Mouse (Mus musculus) limb, embryonic 14.5 days (tissue): Measurements from ENCODE around the gene 9930111J21Rik1. TPM values are rescaled to one million over a fixed set of nuclear protein-coding genes. Genes with fewer than 3 reads are reported as not detected.

Experiments used
- ATAC-seq: fragments of 200-750 bp; cut with Nextera tagmentation; 2 replicates; pipeline ENCODE4 v1.8.0; 2017; ENCODE audit warnings: low read depth, moderate number of reproducible peaks, moderate TSS enrichment; ENCODE audit not compliant: low FRiP score
- DNase-seq: peaks from one replicate; pipeline ENCODE4 v3.0.0-alpha.2; 2015; ENCODE audit warnings: low spot score
- H3K27ac ChIP-seq: fragments of 300-500 bp; sonication (generic); replicated peaks from 2 replicates; pipeline ENCODE4 v1.5.1; 2014; ENCODE audit warnings: low read depth, mild to moderate bottlenecking, low read length, moderate library complexity, mixed read lengths
- H3K27me3 ChIP-seq: fragments of 300-500 bp; sonication (generic); 2 replicates; pipeline ENCODE4 v1.6.1; 2014; ENCODE audit warnings: low read length, mixed read lengths; ENCODE audit not compliant: control insufficient read depth, insufficient read depth
- H3K36me3 ChIP-seq: fragments of 300-500 bp; sonication (generic); 2 replicates; pipeline ENCODE4 v1.6.1; 2014; ENCODE audit warnings: mild to moderate bottlenecking, low read length, moderate library complexity, mixed read lengths; ENCODE audit not compliant: control insufficient read depth, insufficient read depth
- H3K4me1 ChIP-seq: fragments of 300-500 bp; sonication (generic); 2 replicates; pipeline ENCODE4 v1.6.1; 2014; ENCODE audit warnings: antibody characterized with exemption, low read length, mixed read lengths; ENCODE audit not compliant: control insufficient read depth, insufficient read depth
- H3K4me2 ChIP-seq: fragments of 300-500 bp; sonication (generic); replicated peaks from 2 replicates; pipeline ENCODE4 v1.6.1; 2014; ENCODE audit warnings: low read depth, mild to moderate bottlenecking, low read length, moderate library complexity; ENCODE audit not compliant: severe bottlenecking
- H3K4me3 ChIP-seq: fragments of 300-500 bp; sonication (generic); replicated peaks from 2 replicates; pipeline ENCODE4 v1.5.1; 2014; ENCODE audit warnings: low read length
- H3K9ac ChIP-seq: fragments of 300-500 bp; sonication (generic); 2 replicates; pipeline ENCODE4 v1.6.1; 2014; ENCODE audit warnings: mild to moderate bottlenecking, low read depth, low read length, moderate library complexity; ENCODE audit not compliant: severe bottlenecking
- H3K9me3 ChIP-seq: fragments of 300-500 bp; sonication (generic); 2 replicates; pipeline ENCODE4 v1.6.1; 2016; ENCODE audit warnings: low read length; ENCODE audit not compliant: control insufficient read depth
- POLR2A ChIP-seq: fragments of 200-500 bp; IDR thresholded peaks from 2 replicates; pipeline ENCODE4 v1.8.0; 2012; ENCODE audit warnings: inconsistent platforms, mild to moderate bottlenecking, moderate library complexity, borderline replicate concordance; ENCODE audit not compliant: insufficient read depth, insufficient read length; ENCODE audit errors: extremely low read depth
- WGBS: fragments of 180-500 bp; shearing (Covaris S2); extraction: QIAGEN DNeasy Blood & Tissue Kit; methylation state at CpG from one replicate; pipeline ENCODE4 v1.1.7; 2014; 5-methylcytosine and 5-hydroxymethylcytosine counted together
- polyA plus RNA-seq, 2 experiments: library from polyadenylated mRNA; depleted of rRNA in 1 of 2; stranded (reverse) in 1 of 2; unstranded in 1 of 2; fragments of >200 nt; fragmentation: Nextera tagmentation in 1 of 2; extraction: Ambion mirVana in 1 of 2; gene quantifications; 2 replicates each; pipeline versions ENCODE4 v1.2.1 to v1.2.3; 2012 to 2014

The 9930111J21Rik1 gene
- polyA plus RNA-seq, 2 experiments = 0.11 to 0.36 TPM

GRCm38 (mm10) chr11:48898812-48899431, 80.3 kb downstream of the 9930111J21Rik1 start:
- no peaks in the 10 kb centered on the region for H3K36me3 ChIP-seq
- 62% methylated on average over 2 of the region's 2 CpGs for WGBS
- H3K9me3 ChIP-seq = no peaks in the 10 kb centered on the region

More at GRCm38 (mm10) chr11:48898812-48899431, 80.3 kb downstream of the 9930111J21Rik1 start:
- ATAC-seq (no peak), DNase-seq (no peak)
- H3K4me1 ChIP-seq = no peaks in the 10 kb centered on the region
- H3K27me3 ChIP-seq = no peaks in the 10 kb centered on the region
- no peak overlapping the region for H3K4me3 ChIP-seq
- no peak overlapping the region for H3K27ac ChIP-seq
- TF ChIP-seq POLR2A = no peak
- H3K4me2 ChIP-seq = no peak overlapping the region
- H3K9ac ChIP-seq = no peak overlapping the region

Other genes starting within 250 kb of the 9930111J21Rik1 start
- 2,038 and 2,666 TPM in 2 replicates for gene Rack1, start 179.1 kb downstream of the 9930111J21Rik1 start, polyA plus RNA-seq (2012; rRNA removed)
- 939 and 995 TPM in 2 replicates for gene Rack1, start 179.1 kb downstream of the 9930111J21Rik1 start, polyA plus RNA-seq (2014; fragmentation: Nextera tagmentation; extraction: Ambion mirVana)
- gene Trim41, start 162.0 kb downstream of the 9930111J21Rik1 start, polyA plus RNA-seq (2012; rRNA removed) = 51.5 and 52.4 TPM in 2 replicates
- 5.5 and 7.0 TPM in 2 replicates for gene Trim41, start 162.0 kb downstream of the 9930111J21Rik1 start, polyA plus RNA-seq (2014; fragmentation: Nextera tagmentation; extraction: Ambion mirVana)
- 2.6 and 2.9 TPM in 2 replicates for gene Trim7, start 153.3 kb downstream of the 9930111J21Rik1 start, polyA plus RNA-seq (2012; rRNA removed)
- gene Trim7, start 153.3 kb downstream of the 9930111J21Rik1 start, polyA plus RNA-seq (2014; fragmentation: Nextera tagmentation; extraction: Ambion mirVana) = 1.2 and 2.0 TPM in 2 replicates
- 42.1 and 55.1 TPM in 2 replicates for gene Gm12184, start 152.7 kb downstream of the 9930111J21Rik1 start, polyA plus RNA-seq (2012; rRNA removed)
- gene Gm12184, start 152.7 kb downstream of the 9930111J21Rik1 start, polyA plus RNA-seq (2014; fragmentation: Nextera tagmentation; extraction: Ambion mirVana) = 7.9 and 14.8 TPM in 2 replicates
- gene Irgm1, start 107.7 kb downstream of the 9930111J21Rik1 start, polyA plus RNA-seq (2012; rRNA removed) = 3.7 and 4.1 TPM in 2 replicates
- 4.5 and 5.5 TPM in 2 replicates for gene Irgm1, start 107.7 kb downstream of the 9930111J21Rik1 start, polyA plus RNA-seq (2014; fragmentation: Nextera tagmentation; extraction: Ambion mirVana)
- gene Gm5431, start 77.2 kb downstream of the 9930111J21Rik1 start, polyA plus RNA-seq (2012; rRNA removed) = 0.16 and 0.19 TPM in 2 replicates
- 0.12 and 0.22 TPM in 2 replicates for gene Gm5431, start 77.2 kb downstream of the 9930111J21Rik1 start, polyA plus RNA-seq (2014; fragmentation: Nextera tagmentation; extraction: Ambion mirVana)
- 0.86 and 0.88 TPM in 2 replicates for gene Psme2b, start 33.2 kb downstream of the 9930111J21Rik1 start, polyA plus RNA-seq (2012; rRNA removed)
- 2.8 and 3.0 TPM in 2 replicates for gene Psme2b, start 33.2 kb downstream of the 9930111J21Rik1 start, polyA plus RNA-seq (2014; fragmentation: Nextera tagmentation; extraction: Ambion mirVana)
- gene Olfr56, start 509 bp downstream of the 9930111J21Rik1 start, polyA plus RNA-seq (2012; rRNA removed) = 0.05 and 0.06 TPM in 2 replicates
- gene Olfr56, start 509 bp downstream of the 9930111J21Rik1 start, polyA plus RNA-seq (2014; fragmentation: Nextera tagmentation; extraction: Ambion mirVana) = not detected in 2 replicates
- 0.04 TPM in 1 of 2 replicates, not detected in the other for gene Gm12185, start 12.8 kb upstream of the 9930111J21Rik1 start, polyA plus RNA-seq (2012; rRNA removed)
- 0.06 TPM in 1 of 2 replicates, not detected in the other for gene Gm12185, start 12.8 kb upstream of the 9930111J21Rik1 start, polyA plus RNA-seq (2014; fragmentation: Nextera tagmentation; extraction: Ambion mirVana)
- gene Tgtp1, start 14.8 kb upstream of the 9930111J21Rik1 start, polyA plus RNA-seq (2012; rRNA removed) = 0.10 and 0.15 TPM in 2 replicates
- not detected in 2 replicates for gene Tgtp1, start 14.8 kb upstream of the 9930111J21Rik1 start, polyA plus RNA-seq (2014; fragmentation: Nextera tagmentation; extraction: Ambion mirVana)
- 0.24 and 0.50 TPM in 2 replicates for gene 9930111J21Rik2, start 71.8 kb upstream of the 9930111J21Rik1 start, polyA plus RNA-seq (2012; rRNA removed)
- gene 9930111J21Rik2, start 71.8 kb upstream of the 9930111J21Rik1 start, polyA plus RNA-seq (2014; fragmentation: Nextera tagmentation; extraction: Ambion mirVana) = 0.12 and 0.64 TPM in 2 replicates
- gene Tgtp2, start 84.8 kb upstream of the 9930111J21Rik1 start, polyA plus RNA-seq (2012; rRNA removed) = 0.09 and 0.12 TPM in 2 replicates
- gene Tgtp2, start 84.8 kb upstream of the 9930111J21Rik1 start, polyA plus RNA-seq (2014; fragmentation: Nextera tagmentation; extraction: Ambion mirVana) = 0.18 and 0.33 TPM in 2 replicates
- 0.83 and 1.0 TPM in 2 replicates for gene Ifi47, start 97.2 kb upstream of the 9930111J21Rik1 start, polyA plus RNA-seq (2012; rRNA removed)
- gene Ifi47, start 97.2 kb upstream of the 9930111J21Rik1 start, polyA plus RNA-seq (2014; fragmentation: Nextera tagmentation; extraction: Ambion mirVana) = 0.72 and 1.2 TPM in 2 replicates
- gene Olfr1396, start 135.5 kb upstream of the 9930111J21Rik1 start, polyA plus RNA-seq (2012; rRNA removed) = 0.10 and 0.14 TPM in 2 replicates
- 0.11 TPM in 1 of 2 replicates, not detected in the other for gene Olfr1396, start 135.5 kb upstream of the 9930111J21Rik1 start, polyA plus RNA-seq (2014; fragmentation: Nextera tagmentation; extraction: Ambion mirVana)
- not detected in 2 replicates for gene Olfr1395, start 162.9 kb upstream of the 9930111J21Rik1 start, polyA plus RNA-seq (2012; rRNA removed)
- not detected in 2 replicates for gene Olfr1395, start 162.9 kb upstream of the 9930111J21Rik1 start, polyA plus RNA-seq (2014; fragmentation: Nextera tagmentation; extraction: Ambion mirVana)
- not detected in 2 replicates for gene Olfr1394, start 175.0 kb upstream of the 9930111J21Rik1 start, polyA plus RNA-seq (2012; rRNA removed)
- not detected in 2 replicates for gene Olfr1394, start 175.0 kb upstream of the 9930111J21Rik1 start, polyA plus RNA-seq (2014; fragmentation: Nextera tagmentation; extraction: Ambion mirVana)
- 2.0 and 2.2 TPM in 2 replicates for gene Btnl9, start 207.8 kb upstream of the 9930111J21Rik1 start, polyA plus RNA-seq (2012; rRNA removed)
- 0.58 and 1.7 TPM in 2 replicates for gene Btnl9, start 207.8 kb upstream of the 9930111J21Rik1 start, polyA plus RNA-seq (2014; fragmentation: Nextera tagmentation; extraction: Ambion mirVana)
- 14.9 and 22.1 TPM in 2 replicates for gene Zfp62, start 223.9 kb upstream of the 9930111J21Rik1 start, polyA plus RNA-seq (2012; rRNA removed)
- gene Zfp62, start 223.9 kb upstream of the 9930111J21Rik1 start, polyA plus RNA-seq (2014; fragmentation: Nextera tagmentation; extraction: Ambion mirVana) = 38.0 and 43.1 TPM in 2 replicates